In genomic region chr5:77265671-77266065, GRCm38 (mm10) we compare ENCODE assay signal across 8 mouse cellular contexts. TPM values are rescaled to one million over a fixed set of nuclear protein-coding genes. Genes with fewer than 3 reads are reported as not detected.
DNase-seq lines count a peak whose midpoint lies in the region; ATAC-seq and TF ChIP-seq lines count a peak whose summit lies in the region.

No protein-coding gene starts in this region.

- no peak for TF ChIP-seq POLR2A in heart, adult 2 months (IDR thresholded peaks at IDR 0.05; ENCODE audit: insufficient read depth, low read depth, low read length)
- TF ChIP-seq POLR2A in liver, adult 2 months (IDR thresholded peaks at IDR 0.05; ENCODE audit: extremely low read depth, insufficient read depth, low read length), result no peak

- peak; percentile 91 for ATAC-seq in embryonic facial prominence, embryonic 12.5 days (ENCODE audit: insufficient number of reproducible peaks, insufficient read depth, low FRiP score, low TSS enrichment)
- ATAC-seq in midbrain, embryonic 16.5 days, result peak; percentile 87

- H3K27me3 ChIP-seq in embryonic facial prominence, embryonic 12.5 days, result no peaks in the 10 kb centered on the region
- H3K27me3 ChIP-seq in heart, adult 2 months (ENCODE audit: control insufficient read depth, insufficient read depth, low read length), result no peaks in the 10 kb centered on the region
- no peaks in the 10 kb centered on the region for H3K27me3 ChIP-seq in liver, adult 2 months (ENCODE audit: control insufficient read depth, insufficient read depth, low read length)
- H3K27me3 ChIP-seq in midbrain, embryonic 16.5 days (ENCODE audit: control insufficient read depth, insufficient read depth, low read depth, low read length), result peaks cover 3% of the 10 kb centered on the region; the same call in 1 of the 2 replicates

- peaks cover 23% of the 10 kb centered on the region for H3K4me1 ChIP-seq in embryonic facial prominence, embryonic 12.5 days
- peaks cover 3% of the 10 kb centered on the region for H3K4me1 ChIP-seq in heart, adult 2 months (ENCODE audit: control insufficient read depth, insufficient read depth, low read length)
- peaks cover 2% of the 10 kb centered on the region for H3K4me1 ChIP-seq in liver, adult 2 months (ENCODE audit: control insufficient read depth, insufficient read depth, low read length)
- peaks cover 4% of the 10 kb centered on the region; the same call in 1 of the 2 replicates for H3K4me1 ChIP-seq in midbrain, embryonic 16.5 days (ENCODE audit: control insufficient read depth, insufficient read depth, low read length)

- intact Hi-C loops in heart, adult 2 months (cut with DNase I), result loop anchor here (2.0 kb wide), 1 partner anchor 47 kb away; no protein-coding TSS in a partner anchor

- H3K79me2 ChIP-seq in heart, adult 2 months (replicated peaks; ENCODE audit: control insufficient read depth, insufficient read depth, low read length), result peaks cover 6% of the 10 kb centered on the region
- H3K79me2 ChIP-seq in liver, adult 2 months (ENCODE audit: control insufficient read depth, insufficient read depth, low read length), result peaks cover 21% of the 10 kb centered on the region

- peak overlapping the region; percentile 97 for H3K9ac ChIP-seq in embryonic facial prominence, embryonic 12.5 days
- H3K9ac ChIP-seq in heart, adult 2 months (ENCODE audit: low read depth, low read length), result peak overlapping the region; percentile 79
- peak overlapping the region; percentile 90 for H3K9ac ChIP-seq in liver, adult 2 months (ENCODE audit: low read depth, low read length)
- peak overlapping the region; percentile 66 for H3K9ac ChIP-seq in midbrain, embryonic 16.5 days (ENCODE audit: low read depth, low read length)

- TF ChIP-seq CTCF in heart, adult 2 months (IDR thresholded peaks at IDR 0.05), result no peak
- TF ChIP-seq CTCF in liver, adult 2 months (IDR thresholded peaks at IDR 0.05; ENCODE audit: low read depth, low read length), result no peak

- WGBS in embryonic facial prominence, embryonic 12.5 days, result 1% methylated on average over 44 of the region's 53 CpGs
- 2% methylated on average over 46 of the region's 53 CpGs for WGBS in heart, adult 2 months
- WGBS in liver, adult 2 months, result 1% methylated on average over 43 of the region's 53 CpGs
- WGBS in midbrain, embryonic 16.5 days, result under 1% methylated on average over 27 of the region's 53 CpGs

- peak overlapping the region; percentile 59 for H3K4me2 ChIP-seq in embryonic facial prominence, embryonic 12.5 days (replicated peaks)
- peak overlapping the region; percentile 89 for H3K4me2 ChIP-seq in midbrain, embryonic 16.5 days (ENCODE audit: low read length)

- peaks cover 25% of the 10 kb centered on the region for H3K36me3 ChIP-seq in embryonic facial prominence, embryonic 12.5 days
- no peaks in the 10 kb centered on the region for H3K36me3 ChIP-seq in heart, adult 2 months (ENCODE audit: control insufficient read depth, insufficient read depth, low read length)
- H3K36me3 ChIP-seq in liver, adult 2 months (ENCODE audit: control insufficient read depth, insufficient read depth, low read length), result peaks cover 9% of the 10 kb centered on the region; the same call in 1 of the 2 replicates
- H3K36me3 ChIP-seq in midbrain, embryonic 16.5 days (ENCODE audit: control insufficient read depth, insufficient read depth, low read length), result no peaks in the 10 kb centered on the region

- H3K9me3 ChIP-seq in embryonic facial prominence, embryonic 12.5 days, result no peaks in the 10 kb centered on the region
- no peaks in the 10 kb centered on the region for H3K9me3 ChIP-seq in midbrain, embryonic 16.5 days (replicated peaks; ENCODE audit: control insufficient read depth, low read length, poor library complexity, severe bottlenecking)

- peak; percentile 64 for DNase-seq in 416B (ENCODE audit: low read depth)
- peak; percentile 66 for DNase-seq in adrenal gland, adult 8-10 months
- peak in 1 of 2 experiments; percentile 82 for DNase-seq in heart, adult 2 months
- DNase-seq in kidney, adult 18-20 months, result peak; percentile 76
- DNase-seq in liver, adult 2 months (ENCODE audit: extremely low read depth, low read depth, low spot score), result peak; percentile 27
- DNase-seq in spleen, postnatal 4 days (ENCODE audit: low spot score in 2 of 2), result peak; percentile 79 to 91

- H3K27ac ChIP-seq in embryonic facial prominence, embryonic 12.5 days, result peak overlapping the region; percentile 98
- peak overlapping the region; percentile 83 for H3K27ac ChIP-seq in heart, adult 2 months
- peak overlapping the region; percentile 76 for H3K27ac ChIP-seq in liver, adult 2 months (replicated peaks; ENCODE audit: insufficient read depth, low read depth, low read length)
- peak overlapping the region; percentile 78 for H3K27ac ChIP-seq in midbrain, embryonic 16.5 days (ENCODE audit: low read length)

- peak overlapping the region; percentile 94 for H3K4me3 ChIP-seq in embryonic facial prominence, embryonic 12.5 days
- H3K4me3 ChIP-seq in heart, adult 2 months, result peak overlapping the region; percentile 91
- peak overlapping the region; percentile 79 for H3K4me3 ChIP-seq in liver, adult 2 months (ENCODE audit: insufficient read depth, low read depth, low read length)
- peak overlapping the region; percentile 87 for H3K4me3 ChIP-seq in midbrain, embryonic 16.5 days (ENCODE audit: low read depth, low read length)

- no peak for TF ChIP-seq EP300 in heart, adult 2 months (IDR thresholded peaks at IDR 0.05; ENCODE audit: insufficient read depth, low read depth, low read length)

RNA-seq across cellular contexts. Expression of gene Rest, which starts 0.4 kb away (rescaled TPM):
- total RNA-seq in adrenal gland, adult 8-10 months (2022), result 10 to 100 TPM; 24.0 to 31.9 (median 26.4) TPM
- polyA plus RNA-seq in embryonic facial prominence, embryonic 12.5 days (2016; fragmentation: Nextera tagmentation; extraction: Ambion mirVana), result 56.5 and 59.7 TPM in 2 replicates
- 10 to 100 TPM; 12.8 to 13.2 TPM for total RNA-seq in heart, adult 2 months (2021)
- 3.7 and 6.8 TPM in 2 replicates for polyA plus RNA-seq in heart, adult 2 months (2012; rRNA removed)
- 9.8 and 9.9 TPM in 2 replicates for total RNA-seq in liver, adult 2 months (2014; rRNA removed)
- 3.3 and 3.7 TPM in 2 replicates for polyA plus RNA-seq in liver, adult 2 months (2012; rRNA removed)
- 4.8 and 4.9 TPM in 2 replicates for polyA plus RNA-seq in midbrain, embryonic 16.5 days (2015; fragmentation: Nextera tagmentation; extraction: Ambion mirVana)

RNA-seq across cellular contexts. Expression of gene Noa1, which starts 44.2 kb away (rescaled TPM):
- 10 to 100 TPM; 25.0 to 29.8 (median 27.7) TPM for total RNA-seq in adrenal gland, adult 8-10 months (2022)
- 32.7 and 33.8 TPM in 2 replicates for polyA plus RNA-seq in embryonic facial prominence, embryonic 12.5 days (2016; fragmentation: Nextera tagmentation; extraction: Ambion mirVana)
- 10 to 100 TPM; 19.7 to 21.3 TPM for total RNA-seq in heart, adult 2 months (2021)
- polyA plus RNA-seq in heart, adult 2 months (2012; rRNA removed), result 12.2 and 13.5 TPM in 2 replicates
- total RNA-seq in liver, adult 2 months (2014; rRNA removed), result 4.2 and 6.2 TPM in 2 replicates
- 7.5 and 8.6 TPM in 2 replicates for polyA plus RNA-seq in liver, adult 2 months (2012; rRNA removed)
- polyA plus RNA-seq in midbrain, embryonic 16.5 days (2015; fragmentation: Nextera tagmentation; extraction: Ambion mirVana), result 36.2 and 36.5 TPM in 2 replicates

RNA-seq across cellular contexts. Expression of gene Polr2b, which starts 44.3 kb away (rescaled TPM):
- 100 to 1,000 TPM in 2 of 4 experiments, 10 to 100 TPM in 2; 63.5 to 111 (median 85.4) TPM for total RNA-seq in adrenal gland, adult 8-10 months (2022)
- polyA plus RNA-seq in embryonic facial prominence, embryonic 12.5 days (2016; fragmentation: Nextera tagmentation; extraction: Ambion mirVana), result 76.4 and 78.9 TPM in 2 replicates
- 10 to 100 TPM; 34.1 to 34.5 TPM for total RNA-seq in heart, adult 2 months (2021)
- polyA plus RNA-seq in heart, adult 2 months (2012; rRNA removed), result 25.4 and 26.8 TPM in 2 replicates
- total RNA-seq in liver, adult 2 months (2014; rRNA removed), result 31.6 and 43.3 TPM in 2 replicates
- polyA plus RNA-seq in liver, adult 2 months (2012; rRNA removed), result 24.3 and 31.0 TPM in 2 replicates
- 62.5 and 64.9 TPM in 2 replicates for polyA plus RNA-seq in midbrain, embryonic 16.5 days (2015; fragmentation: Nextera tagmentation; extraction: Ambion mirVana)

RNA-seq across cellular contexts. Expression of gene Spink2, which starts 54.4 kb away (rescaled TPM):
- total RNA-seq in adrenal gland, adult 8-10 months (2022), result not detected
- polyA plus RNA-seq in embryonic facial prominence, embryonic 12.5 days (2016; fragmentation: Nextera tagmentation; extraction: Ambion mirVana), result 1.2 and 2.3 TPM in 2 replicates
- not detected for total RNA-seq in heart, adult 2 months (2021)
- polyA plus RNA-seq in heart, adult 2 months (2012; rRNA removed), result 1.3 and 2.2 TPM in 2 replicates
- not detected in 2 replicates for total RNA-seq in liver, adult 2 months (2014; rRNA removed)
- 0.16 TPM in 1 of 2 replicates, not detected in the other for polyA plus RNA-seq in liver, adult 2 months (2012; rRNA removed)
- polyA plus RNA-seq in midbrain, embryonic 16.5 days (2015; fragmentation: Nextera tagmentation; extraction: Ambion mirVana), result 0.41 and 0.48 TPM in 2 replicates
